Mouse (Mus musculus): ENCODE data around the gene Olfr430. TPM values are rescaled to one million over a fixed set of nuclear protein-coding genes. Genes with fewer than 3 reads are reported as not detected.

The Olfr430 gene
- total and polyA plus RNA-seq, 3 experiments, result not detected

DNA sequence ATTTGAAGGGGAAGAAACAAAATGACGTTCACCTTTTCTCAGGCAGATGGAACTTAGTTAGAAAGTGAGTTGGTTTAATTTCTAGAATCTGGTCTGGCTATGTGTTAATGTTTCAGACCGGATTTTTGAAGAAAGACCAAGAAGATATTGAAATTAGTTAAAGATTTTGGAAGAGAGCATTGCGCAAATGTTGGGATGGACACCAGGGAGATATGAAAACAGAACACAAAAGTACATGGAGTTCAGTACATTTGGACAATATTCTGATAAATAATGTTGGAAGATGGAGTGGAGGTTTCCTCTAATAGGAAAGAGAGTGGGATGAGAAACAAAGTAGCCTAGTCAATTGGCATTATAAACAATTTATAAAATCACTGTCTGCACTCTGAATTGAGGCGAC, 14.9 kb upstream of the Olfr430 start:
- Histone ChIP-seq H3K9ac (ENCODE audit: control insufficient read depth, low read depth, low read length, poor library complexity, severe bottlenecking) (no peak overlapping the region), H3K4me3 (ENCODE audit: control insufficient read depth in 1 of 2, insufficient read depth in 1 of 2, low read depth in 2 of 2, low read length in 2 of 2) (no peak overlapping the region)
- DNase-seq (ENCODE audit: low read depth, low spot score), result no peak

DNA sequence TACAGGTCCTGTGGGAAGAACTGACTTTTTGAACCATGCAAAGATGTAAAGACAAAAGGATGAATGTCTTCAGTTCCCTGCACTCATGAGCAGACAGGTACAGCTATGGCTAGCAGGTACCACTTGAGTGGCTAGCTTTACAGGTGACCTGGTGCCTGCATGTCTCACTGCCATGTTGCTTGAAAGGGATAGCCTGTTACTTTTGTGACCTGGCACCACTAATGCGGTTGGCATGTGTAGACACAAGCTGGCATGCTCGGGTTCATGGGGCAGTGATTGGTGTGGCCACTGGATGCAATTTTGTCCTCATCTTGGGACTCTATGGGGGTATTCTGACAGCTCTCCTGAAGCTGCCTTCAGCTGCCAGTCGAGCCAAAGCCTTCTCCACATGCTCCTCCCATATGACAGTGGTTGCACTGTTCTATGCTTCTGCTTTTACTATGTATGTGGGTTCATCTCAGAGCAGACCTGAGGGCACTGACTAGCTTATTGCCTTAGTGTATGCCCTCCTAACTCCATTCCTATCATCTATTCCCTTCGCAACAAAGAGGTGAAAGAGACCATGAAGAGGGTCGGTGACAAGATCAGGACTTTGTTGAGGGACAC, 14.4 kb upstream of the Olfr430 start:
- no peak for DNase-seq (ENCODE audit: low read depth, low spot score)
- Histone ChIP-seq H3K9me3 (replicated peaks; ENCODE audit: insufficient read depth, low read length) (no peaks in the 10 kb centered on the region), H3K79me2 (ENCODE audit: control insufficient read depth, insufficient read depth, low read length, poor library complexity) (no peaks in the 10 kb centered on the region), H3K27ac (ENCODE audit: control insufficient read depth, low read depth, low read length) (no peak overlapping the region), H3K36me3 (ENCODE audit: control insufficient read depth in 1 of 2, insufficient read depth in 2 of 2, low read length in 2 of 2) (no peaks in the 10 kb centered on the region), H3K27me3 (ENCODE audit: control insufficient read depth in 1 of 2, insufficient read depth in 2 of 2, low read length in 2 of 2) (no peaks in the 10 kb centered on the region), H3K9ac (ENCODE audit: control insufficient read depth, low read depth, low read length, poor library complexity, severe bottlenecking) (no peak overlapping the region), H3K4me3 (ENCODE audit: control insufficient read depth in 1 of 2, insufficient read depth in 1 of 2, low read depth in 2 of 2, low read length in 2 of 2) (no peak overlapping the region), H3K4me1 (ENCODE audit: control insufficient read depth in 1 of 2, insufficient read depth in 2 of 2, low read length in 2 of 2) (no peaks in the 10 kb centered on the region)
- TF ChIP-seq MXI1 (IDR thresholded peaks at IDR 0.05; ENCODE audit: low read depth, low read length) (no peak), ZMIZ1 (IDR thresholded peaks at IDR 0.05; ENCODE audit: low read depth, low read length) (no peak)

More for the DNA sequence above, 14.9 kb upstream of the Olfr430 start:
- Histone ChIP-seq H3K79me2 (ENCODE audit: control insufficient read depth, insufficient read depth, low read length, poor library complexity) (no peaks in the 10 kb centered on the region), H3K27ac (ENCODE audit: control insufficient read depth, low read depth, low read length) (no peak overlapping the region), H3K27me3 (ENCODE audit: control insufficient read depth in 1 of 2, insufficient read depth in 2 of 2, low read length in 2 of 2) (no peaks in the 10 kb centered on the region), H3K4me1 (ENCODE audit: control insufficient read depth in 1 of 2, insufficient read depth in 2 of 2, low read length in 2 of 2) (no peaks in the 10 kb centered on the region), H3K36me3 (ENCODE audit: control insufficient read depth in 1 of 2, insufficient read depth in 2 of 2, low read length in 2 of 2) (no peaks in the 10 kb centered on the region), H3K9me3 (replicated peaks; ENCODE audit: insufficient read depth, low read length) (no peaks in the 10 kb centered on the region)
- TF ChIP-seq POLR2AphosphoS5 (IDR thresholded peaks at IDR 0.05; ENCODE audit: borderline replicate concordance, low read depth, low read length) (no peak), HCFC1 (IDR thresholded peaks at IDR 0.05; ENCODE audit: low read depth, low read length) (no peak), POLR2AphosphoS2 (IDR thresholded peaks at IDR 0.05; ENCODE audit: low read length) (no peak), MAZ (IDR thresholded peaks at IDR 0.05; ENCODE audit: low read depth, low read length) (no peak), ZKSCAN1 (IDR thresholded peaks at IDR 0.05; ENCODE audit: low read depth, low read length) (no peak), SMC3 (IDR thresholded peaks at IDR 0.05; ENCODE audit: low read depth, low read length) (no peak)

DNA sequence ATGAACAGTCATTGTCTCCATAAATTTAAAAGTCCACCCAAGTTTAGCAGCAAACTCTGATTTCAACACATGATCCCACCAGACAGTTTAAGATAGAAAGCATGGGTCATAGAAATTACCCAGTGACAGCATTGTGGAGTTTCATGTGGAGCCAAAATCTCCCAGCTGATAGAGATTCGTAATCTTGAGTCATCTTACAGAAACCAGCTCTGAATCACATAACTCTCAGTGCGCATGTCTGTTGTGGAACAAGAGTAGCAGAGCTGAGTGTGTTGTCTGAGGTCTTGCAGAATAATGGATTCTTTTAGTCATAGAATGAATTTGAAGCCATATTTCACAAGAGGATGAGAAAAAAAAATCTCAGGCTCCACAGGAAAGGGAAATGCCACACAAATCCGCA, 13.4 kb upstream of the Olfr430 start:
- H3K27ac ChIP-seq (ENCODE audit: control insufficient read depth, low read depth, low read length), result no peak overlapping the region
- TF ChIP-seq RCOR1 (IDR thresholded peaks at IDR 0.05; ENCODE audit: low read depth, low read length) (no peak), GATA1 (IDR thresholded peaks at IDR 0.05; ENCODE audit: low read depth, low read length) (no peak), TCF12 (IDR thresholded peaks at IDR 0.05; ENCODE audit: low read depth, low read length) (no peak), SIN3A (IDR thresholded peaks at IDR 0.05; ENCODE audit: low read length) (no peak), POLR2AphosphoS2 (IDR thresholded peaks at IDR 0.05; ENCODE audit: low read length) (no peak), MYC (IDR thresholded peaks at IDR 0.05; ENCODE audit: low read depth, low read length) (no peak), MAX (IDR thresholded peaks at IDR 0.05; ENCODE audit: low read length) (no peak), E2F4 (IDR thresholded peaks at IDR 0.05; ENCODE audit: borderline replicate concordance, low read depth, low read length) (no peak)

More for the DNA sequence above, 13.4 kb upstream of the Olfr430 start:
- DNase-seq (ENCODE audit: low read depth, low spot score), result no peak
- Histone ChIP-seq H3K9ac (ENCODE audit: control insufficient read depth, low read depth, low read length, poor library complexity, severe bottlenecking) (no peak overlapping the region), H3K4me1 (ENCODE audit: control insufficient read depth in 1 of 2, insufficient read depth in 2 of 2, low read length in 2 of 2) (no peaks in the 10 kb centered on the region), H3K4me3 (ENCODE audit: control insufficient read depth in 1 of 2, insufficient read depth in 1 of 2, low read depth in 2 of 2, low read length in 2 of 2) (no peak overlapping the region), H3K9me3 (replicated peaks; ENCODE audit: insufficient read depth, low read length) (no peaks in the 10 kb centered on the region), H3K36me3 (ENCODE audit: control insufficient read depth in 1 of 2, insufficient read depth in 2 of 2, low read length in 2 of 2) (no peaks in the 10 kb centered on the region), H3K27me3 (ENCODE audit: control insufficient read depth in 1 of 2, insufficient read depth in 2 of 2, low read length in 2 of 2) (no peaks in the 10 kb centered on the region), H3K79me2 (ENCODE audit: control insufficient read depth, insufficient read depth, low read length, poor library complexity) (no peaks in the 10 kb centered on the region)

All from MEL (cell line).